Mouse (Mus musculus) liver, adult 2 months (tissue): ENCODE data around the gene Cacnb4.

Experiments
- CTCF ChIP-seq: fragments of 200-500 bp; IDR thresholded peaks from 2 replicates; pipeline ENCODE4 v1.5.1; 2011; ENCODE audit warnings: low read depth, low read length, control low read depth
- POLR2A ChIP-seq: fragments of 200-500 bp; IDR thresholded peaks from 2 replicates; pipeline ENCODE4 v1.6.1; 2011; ENCODE audit warnings: low read length, control low read depth; ENCODE audit not compliant: insufficient read depth; ENCODE audit errors: extremely low read depth

GRCm38 (mm10) chr2:52467629-52468028, 209.0 kb downstream of the Cacnb4 start:
- no peak for TF ChIP-seq CTCF
- no peak for TF ChIP-seq POLR2A
